10 mouse cellular contexts compared by ENCODE assay signal in the genomic region with DNA sequence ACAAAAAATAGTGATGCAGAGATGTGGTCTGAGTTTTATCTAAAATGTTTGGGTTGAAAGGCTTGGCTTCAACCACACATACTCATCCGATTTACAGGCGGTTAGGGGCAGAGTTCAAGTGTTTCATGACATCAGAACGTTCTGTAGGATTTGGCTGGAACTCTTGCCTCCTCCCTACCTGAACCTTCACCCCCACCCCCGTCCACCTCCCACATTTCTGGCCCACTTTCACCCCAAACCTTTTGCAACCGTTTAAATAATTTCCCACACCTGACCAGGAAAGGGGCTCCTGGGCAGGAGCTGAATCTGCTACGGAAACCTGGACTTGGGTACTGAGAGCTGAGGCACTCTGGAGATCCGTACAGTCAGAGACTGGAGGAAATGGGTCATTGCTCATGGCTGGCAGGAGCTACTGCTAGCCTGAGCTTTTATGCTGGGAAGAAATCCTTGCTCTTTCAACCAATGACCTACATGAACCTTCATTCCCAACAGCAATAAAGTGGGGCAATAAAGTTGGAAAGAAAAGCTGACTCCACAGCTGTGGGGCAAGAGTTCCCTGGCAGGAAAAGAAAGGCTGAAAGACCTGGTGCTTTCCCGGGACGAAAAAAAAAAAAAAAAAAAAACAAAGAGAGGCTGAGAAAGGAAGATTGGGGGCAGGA. TPM values are rescaled to one million over a fixed set of nuclear protein-coding genes. Genes with fewer than 3 reads are reported as not detected.
DNase-seq lines count a peak whose midpoint lies in the region; ATAC-seq and TF ChIP-seq lines count a peak whose summit lies in the region.
"Had no signal": no experiment of that assay in that cellular context is flagged by ENCODE, and none has a peak within 500 bp of the region (broad histone marks: within the 10 kb centered on the region; RNA-seq: fewer than 3 reads in every experiment).

No protein-coding gene starts in this region.

- H3K9ac ChIP-seq in hindbrain, embryonic 13.5 days, result no peak overlapping the region
- no peak overlapping the region for H3K9ac ChIP-seq in heart, adult 2 months (ENCODE audit: low read depth, low read length)
- H3K9ac ChIP-seq: liver, embryonic 15.5 days had no signal

- no peak overlapping the region for H3K4me3 ChIP-seq in hindbrain, embryonic 13.5 days
- H3K4me3 ChIP-seq in hindbrain, embryonic 10.5 days, result no peak overlapping the region
- no peak overlapping the region for H3K4me3 ChIP-seq in embryonic facial prominence, embryonic 10.5 days
- no peak overlapping the region for H3K4me3 ChIP-seq in heart, adult 2 months

- intact Hi-C loops in heart, adult 2 months (cut with DNase I), result loop anchor here (1.0 to 2.0 kb wide), 3 partner anchors 102 to 143 kb away; no protein-coding TSS in a partner anchor

- H3K4me1 ChIP-seq in hindbrain, embryonic 13.5 days (replicated peaks), result peaks cover 14% of the 10 kb centered on the region
- H3K4me1 ChIP-seq in hindbrain, embryonic 10.5 days (replicated peaks), result peaks cover 20% of the 10 kb centered on the region
- peaks cover 20% of the 10 kb centered on the region for H3K4me1 ChIP-seq in embryonic facial prominence, embryonic 10.5 days
- H3K4me1 ChIP-seq in heart, adult 2 months (ENCODE audit: control insufficient read depth, insufficient read depth, low read length), result no peaks in the 10 kb centered on the region
- H3K4me1 ChIP-seq: liver, embryonic 15.5 days had no signal

- H3K27ac ChIP-seq in hindbrain, embryonic 13.5 days, result no peak overlapping the region
- no peak overlapping the region; the same call in 1 of the 2 replicates for H3K27ac ChIP-seq in hindbrain, embryonic 10.5 days
- no peak overlapping the region for H3K27ac ChIP-seq in embryonic facial prominence, embryonic 10.5 days (replicated peaks)
- H3K27ac ChIP-seq in heart, adult 2 months, result no peak overlapping the region
- H3K27ac ChIP-seq: liver, embryonic 15.5 days had no signal

- H3K9me3 ChIP-seq in hindbrain, embryonic 13.5 days, result no peaks in the 10 kb centered on the region
- no peaks in the 10 kb centered on the region for H3K9me3 ChIP-seq in hindbrain, embryonic 10.5 days
- no peaks in the 10 kb centered on the region for H3K9me3 ChIP-seq in embryonic facial prominence, embryonic 10.5 days
- H3K9me3 ChIP-seq: liver, embryonic 15.5 days had no signal

- no peak for TF ChIP-seq POLR2A in heart, adult 2 months (IDR thresholded peaks at IDR 0.05; ENCODE audit: insufficient read depth, low read depth, low read length)

- WGBS in hindbrain, embryonic 13.5 days, result 53% methylated on average over 9 of the region's 9 CpGs
- WGBS in hindbrain, embryonic 10.5 days, result 70% methylated on average over 9 of the region's 9 CpGs
- 67% methylated on average over 9 of the region's 9 CpGs for WGBS in embryonic facial prominence, embryonic 10.5 days
- WGBS in heart, adult 2 months, result 60% methylated on average over 9 of the region's 9 CpGs

- H3K27me3 ChIP-seq in hindbrain, embryonic 13.5 days, result no peaks in the 10 kb centered on the region
- H3K27me3 ChIP-seq in hindbrain, embryonic 10.5 days (ENCODE audit: insufficient read depth, poor library complexity, severe bottlenecking), result no peaks in the 10 kb centered on the region
- no peaks in the 10 kb centered on the region for H3K27me3 ChIP-seq in embryonic facial prominence, embryonic 10.5 days (replicated peaks; ENCODE audit: low read depth, poor library complexity, severe bottlenecking)
- H3K27me3 ChIP-seq in heart, adult 2 months (ENCODE audit: control insufficient read depth, insufficient read depth, low read length), result no peaks in the 10 kb centered on the region
- H3K27me3 ChIP-seq: liver, embryonic 15.5 days had no signal

- no peaks in the 10 kb centered on the region for H3K36me3 ChIP-seq in hindbrain, embryonic 13.5 days
- H3K36me3 ChIP-seq in hindbrain, embryonic 10.5 days, result no peaks in the 10 kb centered on the region
- no peaks in the 10 kb centered on the region for H3K36me3 ChIP-seq in embryonic facial prominence, embryonic 10.5 days (replicated peaks)
- H3K36me3 ChIP-seq in heart, adult 2 months (ENCODE audit: control insufficient read depth, insufficient read depth, low read length), result no peaks in the 10 kb centered on the region
- H3K36me3 ChIP-seq: liver, embryonic 15.5 days had no signal

- no peaks in the 10 kb centered on the region for H3K79me2 ChIP-seq in heart, adult 2 months (replicated peaks; ENCODE audit: control insufficient read depth, insufficient read depth, low read length)

- no peak for TF ChIP-seq CTCF in heart, adult 2 months (IDR thresholded peaks at IDR 0.05)

- DNase-seq in hindbrain, embryonic 10.5 days (ENCODE audit: low spot score), result no peak
- peak; percentile 25 for DNase-seq in brain, adult 2 months (ENCODE audit: low read depth, low spot score)
- DNase-seq in kidney, adult 9 months, result peak; percentile 82
- DNase-seq in mesoderm, embryonic 11.5 days (ENCODE audit: low read depth, low spot score), result peak; percentile 31
- no peak for DNase-seq in embryonic facial prominence, embryonic 10.5 days (ENCODE audit: low spot score)
- DNase-seq in heart, adult 2 months, result no peak
- DNase-seq in urinary bladder, postnatal 14 days (ENCODE audit: low spot score), result no peak

- ATAC-seq in hindbrain, embryonic 13.5 days (ENCODE audit: low FRiP score), result no peak
- ATAC-seq: CD4-positive, CD25-positive, alpha-beta regulatory T cell, adult 4 months had no signal

- TF ChIP-seq EP300 in heart, adult 2 months (IDR thresholded peaks at IDR 0.05; ENCODE audit: insufficient read depth, low read depth, low read length), result no peak

- peak overlapping the region; percentile 54; the same call in 1 of the 2 replicates for H3K4me2 ChIP-seq in hindbrain, embryonic 13.5 days

RNA-seq across cellular contexts. Expression of gene Lrig2, which starts 28.9 kb away (rescaled TPM):
- 27.1 and 30.5 TPM in 2 replicates for polyA plus RNA-seq in hindbrain, embryonic 13.5 days (2015; fragmentation: Nextera tagmentation; extraction: Ambion mirVana)
- 16.7 and 20.4 TPM in 2 replicates for polyA plus RNA-seq in hindbrain, embryonic 10.5 days (2016; fragmentation: Nextera tagmentation; extraction: Ambion mirVana)
- polyA plus RNA-seq in embryonic facial prominence, embryonic 10.5 days (2016; fragmentation: Nextera tagmentation; extraction: Ambion mirVana), result 19.1 and 19.6 TPM in 2 replicates
- 1 to 10 TPM; 8.9 TPM for total RNA-seq in heart, adult 2 months (2021)
- 3.7 and 6.3 TPM in 2 replicates for polyA plus RNA-seq in heart, adult 2 months (2012; rRNA removed)

Comparison
In these comparisons a context has a peak if more than half of its experiments do, and no peak if none do; other contexts are left out.
1. DNase-seq: peak in brain, adult 2 months (single experiment), kidney, adult 9 months (single experiment) and mesoderm, embryonic 11.5 days (single experiment); none in hindbrain, embryonic 10.5 days (single experiment), embryonic facial prominence, embryonic 10.5 days (single experiment), heart, adult 2 months (0 of 2) and urinary bladder, postnatal 14 days (single experiment).